Mouse (Mus musculus): ENCODE data around the gene Zbtb48.

Zbtb48 gene

GRCm38 (mm10) chr4:152028456-152028855 lies 985 bp upstream of the Zbtb48 start:
- DNase-seq: no peak

GRCm38 (mm10) chr4:152026751-152027508 lies 541 bp downstream of the Zbtb48 start:
- DNase-seq: peak; percentile 25

GRCm38 (mm10) chr4:152024525-152024924 lies 2.9 kb downstream of the Zbtb48 start:
- DNase-seq: peak; percentile 40

GRCm38 (mm10) chr4:152022506-152022905 lies 5.0 kb downstream of the Zbtb48 start:
- no peak for DNase-seq

- no peak for DNase-seq
These were observed 5.8 kb downstream of the Zbtb48 start for GRCm38 (mm10) chr4:152021568-152022097.

GRCm38 (mm10) chr4:152020024-152020423 lies 7.4 kb downstream of the Zbtb48 start:
- DNase-seq: no peak

- no peak for DNase-seq
These were observed 8.4 kb downstream of the Zbtb48 start for GRCm38 (mm10) chr4:152019073-152019472.

GRCm38 (mm10) chr4:152013036-152013813 lies 14.2 kb downstream of the Zbtb48 start:
- peak; percentile 35 for DNase-seq

GRCm38 (mm10) chr4:152012109-152012508 lies 15.4 kb downstream of the Zbtb48 start:
- no peak for DNase-seq

- DNase-seq: peak; percentile 66
These were observed 16.2 kb downstream of the Zbtb48 start for GRCm38 (mm10) chr4:152011171-152011760.

- DNase-seq: no peak
These were observed 16.8 kb downstream of the Zbtb48 start for GRCm38 (mm10) chr4:152010707-152011134.

GRCm38 (mm10) chr4:152010091-152010706 lies 17.3 kb downstream of the Zbtb48 start:
- DNase-seq: peak; percentile 78

- peak; percentile 55 for DNase-seq
These were observed 18.1 kb downstream of the Zbtb48 start for GRCm38 (mm10) chr4:152009076-152010051.

GRCm38 (mm10) chr4:152008622-152009075 lies 18.8 kb downstream of the Zbtb48 start, which contains the start of gene Klhl21:
Gene Klhl21 (plus strand): TSS chr4:152008803.
- DNase-seq: peak; percentile 98

GRCm38 (mm10) chr4:152008148-152008500 lies 19.3 kb downstream of the Zbtb48 start:
- no peak for DNase-seq

GRCm38 (mm10) chr4:152007481-152008147 lies 19.9 kb downstream of the Zbtb48 start:
- peak; percentile 69 for DNase-seq

GRCm38 (mm10) chr4:152006812-152007211 lies 20.7 kb downstream of the Zbtb48 start:
- no peak for DNase-seq

- DNase-seq: peak; percentile 50
These were observed 21.3 kb downstream of the Zbtb48 start for GRCm38 (mm10) chr4:152006137-152006536.

- no peak for DNase-seq
These were observed 25.4 kb downstream of the Zbtb48 start for GRCm38 (mm10) chr4:152002063-152002462.

GRCm38 (mm10) chr4:152001335-152001734 lies 26.1 kb downstream of the Zbtb48 start:
- DNase-seq: no peak

GRCm38 (mm10) chr4:152000906-152001305 lies 26.6 kb downstream of the Zbtb48 start:
- peak; percentile 86 for DNase-seq

Measured in lung, postnatal 36 days (tissue).